Mouse (Mus musculus): ENCODE data around the gene Nav2.

Nav2 gene

DNA sequence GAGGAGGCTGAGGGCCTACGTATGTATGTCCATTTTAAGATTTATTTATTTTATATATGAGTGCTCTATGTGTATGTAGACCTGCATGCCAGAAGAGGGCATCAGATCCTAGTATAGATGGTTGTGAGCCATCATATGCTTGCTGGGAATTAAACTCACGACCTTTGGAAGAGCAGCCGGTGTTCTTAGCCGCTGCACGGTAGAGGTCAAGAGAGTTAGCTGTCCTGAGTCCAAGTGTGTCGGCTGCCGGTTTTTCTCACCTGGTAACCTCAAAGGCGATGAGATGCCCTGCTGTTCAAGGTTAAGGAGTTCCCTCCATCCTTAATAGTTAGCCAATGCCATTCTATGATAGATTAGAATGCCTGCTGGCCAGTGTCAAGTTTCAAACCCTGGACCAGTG lies 594.9 kb downstream of the Nav2 start:
- DNase-seq = no peak

DNA sequence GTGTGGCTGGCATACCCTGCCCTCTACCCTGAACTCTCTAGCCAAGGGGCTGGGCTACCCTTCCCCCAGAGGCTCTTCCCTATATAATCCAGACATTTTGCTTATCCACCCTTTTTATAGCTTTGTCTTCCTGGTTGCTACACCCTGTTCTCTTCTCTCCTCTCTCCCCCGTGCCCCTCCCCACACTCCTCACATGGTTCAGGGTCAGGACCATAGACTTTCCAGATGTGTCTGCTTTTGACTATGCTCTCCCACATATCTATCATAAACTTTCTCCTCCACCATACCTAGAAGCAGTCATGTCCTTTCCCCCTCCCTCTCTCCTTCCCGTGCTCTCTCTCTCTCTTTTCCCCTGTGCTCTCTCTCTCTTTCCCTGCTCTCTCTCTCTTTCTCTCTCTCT lies 595.4 kb downstream of the Nav2 start:
- DNase-seq = no peak

DNA sequence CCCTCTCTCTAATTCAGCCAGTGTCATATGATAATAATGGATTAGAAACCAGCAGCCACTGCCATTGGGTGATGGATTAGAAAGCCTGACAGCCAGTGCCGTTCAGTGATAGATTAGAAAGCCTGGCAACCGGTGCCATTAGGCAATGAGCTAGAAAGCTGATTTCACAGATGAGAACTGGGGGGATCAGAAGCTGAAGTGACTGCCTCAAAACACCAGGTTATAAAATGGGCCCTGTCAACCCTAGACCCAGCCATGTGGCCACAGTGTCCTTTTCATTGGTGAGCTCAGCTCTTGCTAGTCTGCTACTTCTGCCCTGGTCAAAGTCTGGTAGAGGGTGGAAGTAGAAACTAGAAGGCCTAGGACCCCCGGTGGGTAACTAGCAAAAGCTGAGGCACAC lies 595.8 kb downstream of the Nav2 start:
- DNase-seq = no peak

DNA sequence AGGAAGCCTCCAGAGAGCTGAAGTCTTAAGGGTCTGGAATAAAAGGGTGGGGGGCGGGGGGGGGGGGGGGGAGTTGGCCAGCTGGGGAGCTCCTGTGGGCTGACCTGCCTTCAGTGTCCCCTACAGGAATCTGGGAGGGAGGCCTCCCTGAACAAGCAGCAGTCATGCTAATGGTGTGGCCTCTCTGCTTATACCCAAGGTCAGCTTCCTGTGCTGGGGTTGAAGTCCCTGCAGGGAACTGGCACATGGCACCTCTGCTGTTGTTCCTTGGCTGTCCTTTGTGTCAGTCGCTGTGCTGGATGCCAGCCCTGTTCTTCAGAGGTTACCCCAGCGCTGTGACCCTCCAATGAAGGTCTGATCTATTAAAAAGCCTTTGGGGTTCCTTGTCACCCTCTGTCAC lies 596.5 kb downstream of the Nav2 start:
- DNase-seq = no peak

DNA sequence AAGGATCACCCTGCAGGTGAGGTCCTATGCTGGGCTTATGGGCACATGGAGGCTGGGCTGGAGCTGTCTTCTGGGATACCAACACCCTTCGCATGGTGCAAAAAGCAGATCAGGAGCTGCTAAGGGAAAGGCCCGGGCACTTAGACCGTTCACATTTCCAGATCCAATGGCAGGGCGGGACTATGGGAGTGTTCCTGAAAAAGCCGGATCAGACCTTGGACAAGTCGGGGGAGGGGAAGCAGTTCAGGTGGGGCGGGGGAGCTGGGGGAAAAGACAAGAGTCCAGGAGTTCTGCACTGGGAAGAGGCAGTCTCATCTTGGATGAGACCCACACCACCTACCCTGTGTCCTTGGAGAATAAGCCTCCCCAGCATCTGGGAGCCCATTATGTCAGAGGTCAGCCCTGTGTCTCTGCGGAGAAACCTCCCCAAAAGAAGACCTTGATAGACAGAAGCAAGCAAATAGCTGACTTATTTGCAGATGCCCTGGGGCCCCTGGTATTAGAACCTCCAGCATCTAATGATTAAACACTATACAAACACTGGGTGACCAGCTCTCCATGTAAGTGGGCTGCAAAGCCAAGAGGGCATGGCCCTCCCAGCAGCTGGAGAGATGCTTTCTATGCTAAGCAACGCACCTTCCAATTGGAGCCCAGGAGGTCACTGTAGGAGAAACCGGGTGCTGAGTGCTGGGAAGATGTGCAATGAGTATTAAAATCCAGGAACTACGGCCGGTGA lies 597.7 kb downstream of the Nav2 start:
- no peak for DNase-seq

DNA sequence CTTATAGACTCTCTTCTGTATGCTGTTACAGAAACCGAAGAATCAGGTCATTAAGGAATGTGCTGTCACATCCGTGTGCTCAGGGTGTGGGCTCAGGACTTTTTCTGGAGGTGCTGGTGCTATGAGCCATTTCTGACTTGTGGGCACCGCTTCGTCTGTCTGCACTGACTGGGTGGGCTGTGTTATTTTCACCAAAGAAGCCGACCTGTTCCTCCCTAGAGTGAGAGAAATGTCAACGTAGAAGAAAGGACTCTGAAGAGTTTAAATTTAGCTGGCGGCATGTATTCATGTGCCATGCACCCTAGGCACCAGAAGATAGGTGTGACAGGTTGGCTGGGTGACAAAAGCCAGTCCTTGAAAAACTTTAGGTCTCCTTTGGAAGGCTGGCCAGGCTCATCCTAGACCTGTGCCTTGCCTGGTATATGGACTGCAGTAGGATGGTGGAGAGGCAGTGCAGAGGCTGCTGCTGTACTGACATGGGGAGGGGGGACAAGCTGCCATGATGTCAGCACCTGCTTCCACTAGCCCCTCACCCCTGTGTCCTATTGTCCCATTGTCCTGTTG lies 599.5 kb downstream of the Nav2 start:
- no peak for DNase-seq

DNA sequence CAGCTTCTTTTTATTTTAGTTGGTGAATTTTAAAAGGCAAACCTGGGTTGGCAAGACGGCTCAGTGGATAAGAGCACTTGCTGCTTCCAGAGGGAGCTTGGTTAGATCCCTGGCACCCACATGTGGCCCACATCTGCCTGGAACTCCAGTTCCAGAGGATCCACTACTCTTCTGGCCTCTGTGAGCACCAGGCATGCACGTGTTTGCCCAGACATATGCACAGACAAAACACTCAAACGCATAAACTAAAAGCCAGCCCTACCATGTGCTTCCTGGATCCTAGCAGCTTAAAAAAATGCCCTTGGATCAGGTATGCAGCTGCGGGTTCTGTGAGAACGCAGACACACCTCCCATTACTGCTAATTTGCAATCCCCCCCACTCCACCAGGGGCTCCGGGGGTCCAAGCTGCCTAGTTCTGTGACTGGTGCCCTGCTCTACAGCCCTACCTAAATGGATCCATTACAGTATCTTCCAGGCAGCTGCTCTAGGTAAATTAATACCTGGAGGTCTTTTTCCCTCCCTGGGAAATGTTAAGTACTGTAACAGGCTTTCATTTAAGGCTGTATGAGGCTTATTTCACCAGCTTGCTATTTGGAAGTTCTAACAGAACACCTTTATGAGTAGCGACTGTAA lies 603.4 kb downstream of the Nav2 start:
- no peak for DNase-seq

DNA sequence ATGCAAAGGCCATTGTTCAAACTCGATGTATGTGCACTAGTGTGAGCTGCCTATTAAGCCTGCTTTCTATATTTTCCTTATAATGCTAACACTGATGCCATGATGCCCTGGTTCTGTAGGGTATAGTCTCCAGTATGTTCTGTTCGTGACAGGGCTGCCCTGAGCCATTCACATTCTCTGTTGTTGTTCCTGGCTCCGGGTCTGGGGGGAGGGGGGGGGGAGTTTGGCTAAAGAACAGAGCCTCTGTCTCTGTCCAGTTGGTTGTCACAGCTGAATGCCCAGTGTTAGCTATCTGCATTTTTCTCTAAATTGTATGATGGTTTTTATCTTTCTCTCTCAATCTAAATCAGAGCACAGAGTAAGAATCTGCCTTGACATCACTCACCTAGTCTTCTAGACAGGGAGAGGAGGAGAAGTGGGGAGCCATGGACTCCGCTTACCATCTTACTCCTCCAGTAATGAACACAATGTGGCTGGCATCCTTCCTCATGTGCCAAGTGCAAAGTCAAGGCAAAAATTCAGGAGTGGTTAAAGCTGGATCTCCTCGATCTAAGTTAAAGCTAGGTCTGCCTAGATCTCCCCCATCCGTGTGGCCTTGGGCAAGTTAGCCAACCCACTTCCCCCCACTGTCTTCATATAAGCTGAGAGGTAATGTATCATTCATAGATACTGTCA lies 605.4 kb downstream of the Nav2 start:
- DNase-seq = no peak

DNA sequence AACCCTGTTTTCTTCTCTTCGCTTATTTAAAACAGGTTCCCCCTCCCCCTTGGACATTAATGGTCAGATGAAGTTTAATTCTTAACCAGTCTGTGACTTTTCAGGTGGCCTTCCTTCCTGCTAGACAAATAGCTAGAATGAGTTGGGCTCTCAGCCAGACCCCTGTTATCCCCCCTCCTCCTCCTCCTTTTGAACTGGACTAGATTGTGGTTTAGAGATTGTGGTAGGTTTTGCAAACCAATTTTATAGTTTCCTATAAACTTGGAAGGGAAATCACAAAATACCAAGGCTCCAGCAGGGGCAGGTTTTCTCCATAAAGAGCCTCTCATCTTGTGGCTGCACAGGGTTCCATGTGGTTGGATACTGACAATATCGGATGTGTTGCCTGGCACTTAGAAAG lies 606.5 kb downstream of the Nav2 start:
- DNase-seq = no peak

DNA sequence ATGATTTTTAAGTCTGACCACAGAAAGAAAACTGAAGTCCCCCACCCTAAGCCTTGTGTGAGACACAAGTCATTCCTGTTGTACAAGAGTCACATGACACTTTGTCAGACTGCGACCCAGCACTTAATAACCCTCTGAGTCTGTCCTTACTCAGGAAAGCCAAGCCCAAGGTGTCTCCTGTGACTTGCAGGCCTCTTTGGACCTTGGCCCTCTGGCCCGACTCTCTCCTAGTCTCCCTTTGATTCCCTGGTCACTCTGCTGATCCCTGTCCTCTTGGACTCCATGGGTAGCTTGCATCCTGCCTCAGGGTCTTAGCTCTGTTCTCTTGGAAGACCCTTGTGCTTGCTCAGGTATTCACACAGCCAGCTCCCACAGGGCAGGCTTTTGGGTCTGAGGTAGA lies 612.0 kb downstream of the Nav2 start:
- DNase-seq = no peak

DNA sequence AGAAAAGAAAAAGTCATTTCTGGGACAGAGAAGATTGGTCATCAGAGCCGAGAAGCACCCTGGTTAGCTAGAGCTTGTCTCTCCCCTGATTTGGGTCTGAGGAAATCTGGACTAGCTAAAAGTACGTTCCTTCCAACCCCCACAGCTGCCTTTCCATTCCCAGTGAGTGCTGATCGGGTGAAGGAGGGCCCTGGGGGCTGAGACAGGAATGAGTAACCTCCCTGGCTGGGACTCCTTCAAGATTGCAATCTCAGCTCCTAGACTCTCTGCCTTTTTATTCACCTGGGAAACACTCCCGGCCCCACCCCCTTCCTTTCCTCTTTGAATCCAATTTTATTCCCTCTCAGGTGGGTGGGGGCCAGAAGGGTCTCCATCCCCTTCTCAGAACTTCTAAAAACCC lies 612.8 kb downstream of the Nav2 start:
- no peak for DNase-seq

DNA sequence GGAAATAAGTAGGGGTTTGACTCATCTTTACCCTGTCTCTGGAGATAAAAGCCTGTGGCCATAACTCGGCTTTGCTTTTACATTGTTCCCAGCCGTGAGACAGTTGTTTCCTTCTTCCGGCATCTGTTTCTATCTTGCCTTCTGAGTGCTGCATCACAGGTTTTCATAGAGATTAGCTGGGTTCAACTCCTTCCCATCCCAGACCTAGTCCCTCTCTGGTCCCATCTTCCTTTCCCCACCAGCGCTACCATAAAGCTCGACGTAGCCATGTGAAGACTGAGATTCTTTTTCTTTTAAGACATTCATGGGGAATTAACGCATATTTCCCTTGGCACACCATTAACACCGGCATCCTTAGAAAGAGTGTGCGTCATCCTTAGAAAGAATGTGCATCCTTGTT lies 613.5 kb downstream of the Nav2 start:
- DNase-seq = no peak

DNA sequence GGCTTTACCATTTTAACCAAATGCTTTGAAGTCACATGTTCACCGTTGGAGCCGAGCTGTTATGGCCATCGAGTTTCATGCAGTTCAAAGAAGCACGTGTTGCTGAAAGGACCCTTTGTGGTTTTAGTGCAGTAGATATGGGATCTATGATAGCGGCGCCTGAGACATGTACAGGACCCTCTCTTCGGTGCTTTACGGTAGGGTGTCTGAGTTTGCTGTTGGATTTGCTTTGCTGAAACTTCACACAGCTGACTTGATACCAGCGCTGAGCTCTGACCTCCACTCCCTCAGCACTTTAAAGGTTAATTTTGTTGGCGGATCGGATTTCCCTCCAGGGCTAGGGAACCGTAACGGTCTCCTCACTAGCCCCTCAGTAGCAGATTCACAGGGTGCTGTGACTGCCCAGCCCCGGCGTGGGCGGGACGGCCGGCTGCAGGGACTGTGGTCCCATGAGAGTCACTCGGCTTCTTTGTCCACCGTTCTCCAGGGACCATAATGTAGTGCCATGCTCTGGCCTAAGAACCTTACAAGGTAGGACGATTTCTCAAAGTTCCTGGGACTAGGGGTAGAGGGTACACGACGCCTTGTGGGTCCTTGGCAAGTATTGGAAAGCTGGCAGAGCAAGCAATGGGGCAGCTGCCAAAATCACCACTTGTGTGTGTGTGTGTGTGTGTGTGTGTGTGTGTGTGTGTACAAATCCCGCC lies 614.0 kb downstream of the Nav2 start:
- no peak for DNase-seq

DNA sequence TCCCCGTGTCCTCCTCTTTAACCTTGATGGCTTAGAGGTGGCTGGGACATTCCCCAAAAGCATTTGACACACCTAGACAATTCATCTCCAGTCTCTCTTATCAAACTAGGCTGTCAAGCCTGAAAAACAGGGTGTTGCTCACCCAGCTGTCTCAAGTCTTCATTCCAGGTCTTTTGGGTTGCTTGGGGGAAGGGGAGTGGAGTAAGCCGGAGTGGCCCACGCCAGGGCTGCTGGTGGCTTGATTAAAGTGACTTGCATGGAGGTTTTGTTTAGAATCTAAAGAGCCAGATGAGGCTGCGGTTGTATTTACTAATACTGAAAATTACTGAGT lies 614.6 kb downstream of the Nav2 start:
- DNase-seq = no peak

DNA sequence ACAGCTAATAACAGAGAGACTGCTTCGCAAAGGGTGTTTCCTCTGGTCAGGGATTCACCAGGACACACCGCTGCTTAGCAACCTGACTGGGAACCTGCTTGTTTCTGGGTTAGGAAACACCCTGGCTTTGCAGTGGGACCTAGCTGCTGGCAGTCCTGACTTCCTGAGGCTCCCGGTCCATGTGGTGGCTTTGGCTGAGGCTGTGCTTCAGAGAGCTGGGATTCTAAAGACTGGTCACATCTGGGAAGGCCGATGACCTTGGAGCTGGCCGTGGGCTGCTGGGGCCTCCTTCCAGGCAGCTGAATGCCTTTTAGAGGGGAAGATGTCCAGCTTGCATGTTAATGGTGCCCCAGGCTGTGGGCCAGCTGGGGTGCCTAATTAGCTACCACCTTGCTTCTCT lies 615.2 kb downstream of the Nav2 start:
- DNase-seq = no peak

DNA sequence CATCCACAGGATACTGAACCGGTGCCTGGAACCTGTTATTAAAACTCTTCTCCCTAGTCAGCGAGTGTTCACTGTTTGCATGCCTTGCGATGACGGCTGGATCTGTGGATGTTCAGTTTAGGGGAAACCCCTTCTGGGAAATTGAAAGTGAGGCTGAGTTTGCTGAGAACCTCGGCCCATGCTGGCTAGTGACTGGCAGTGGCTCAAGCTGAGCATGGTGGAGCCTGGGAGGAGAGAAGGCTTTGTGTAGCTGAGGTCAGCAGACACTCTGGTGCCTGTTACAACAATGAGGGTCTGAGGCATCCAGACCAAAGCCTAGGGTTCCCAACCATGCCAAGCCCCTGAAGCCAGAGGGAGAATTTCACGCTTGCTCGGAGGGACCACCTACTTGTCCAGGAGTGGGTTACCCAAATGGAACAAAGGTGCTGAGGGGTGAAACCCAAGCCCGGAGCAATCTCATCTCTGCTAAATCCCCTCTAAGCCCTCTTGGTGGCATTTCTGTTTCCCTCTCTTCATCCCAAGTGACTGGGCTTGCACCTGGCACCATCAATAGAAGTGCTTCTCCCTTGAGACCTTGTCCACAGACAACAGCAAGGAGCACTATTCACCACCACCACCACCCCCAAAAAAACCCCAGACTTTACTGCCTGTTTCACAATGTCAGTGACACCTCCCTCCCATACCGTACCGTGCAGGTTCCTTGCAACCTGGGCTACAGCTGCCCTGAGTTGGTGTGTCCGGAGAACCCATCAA lies 617.0 kb downstream of the Nav2 start:
- DNase-seq = no peak

DNA sequence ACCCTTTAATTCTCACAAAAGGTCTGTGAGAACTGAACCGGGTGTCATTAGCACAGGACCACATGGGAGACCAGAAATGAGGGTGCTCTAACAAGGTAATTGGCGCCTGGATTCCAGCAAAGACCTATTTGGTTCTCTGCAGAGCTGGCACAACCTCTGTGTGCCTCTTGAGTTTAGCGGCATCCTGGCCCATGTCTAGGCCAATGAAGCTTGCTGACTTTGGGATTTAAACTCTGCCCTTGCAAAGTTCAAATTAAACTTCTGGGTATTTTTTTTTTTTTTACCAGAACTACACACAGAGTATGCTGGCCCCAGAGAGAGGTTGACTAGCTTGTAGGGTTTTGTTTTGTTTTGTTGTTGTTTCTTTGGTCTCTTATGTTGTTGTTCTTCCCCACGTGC lies 617.6 kb downstream of the Nav2 start:
- no peak for DNase-seq

DNA sequence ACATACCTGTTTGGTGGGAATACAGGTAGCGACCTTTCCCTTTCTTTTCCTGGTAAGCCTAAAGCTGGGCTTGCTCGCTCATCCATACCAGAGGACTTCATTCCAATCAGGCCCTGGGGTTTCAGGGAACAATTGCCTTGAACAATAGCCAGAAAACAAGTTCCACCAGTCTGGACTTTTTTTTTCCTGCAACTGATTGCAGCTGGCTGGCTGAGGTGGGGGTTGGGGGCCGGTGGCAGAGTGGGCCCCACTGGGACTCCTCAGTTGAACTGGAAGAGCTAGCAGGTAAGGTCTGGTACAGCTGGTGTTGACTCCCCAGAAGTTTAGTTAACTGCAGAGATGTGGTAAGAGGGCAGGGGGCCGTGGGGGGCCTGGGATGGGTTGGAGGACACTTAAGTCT lies 619.0 kb downstream of the Nav2 start:
- peak; percentile 23 for DNase-seq

DNA sequence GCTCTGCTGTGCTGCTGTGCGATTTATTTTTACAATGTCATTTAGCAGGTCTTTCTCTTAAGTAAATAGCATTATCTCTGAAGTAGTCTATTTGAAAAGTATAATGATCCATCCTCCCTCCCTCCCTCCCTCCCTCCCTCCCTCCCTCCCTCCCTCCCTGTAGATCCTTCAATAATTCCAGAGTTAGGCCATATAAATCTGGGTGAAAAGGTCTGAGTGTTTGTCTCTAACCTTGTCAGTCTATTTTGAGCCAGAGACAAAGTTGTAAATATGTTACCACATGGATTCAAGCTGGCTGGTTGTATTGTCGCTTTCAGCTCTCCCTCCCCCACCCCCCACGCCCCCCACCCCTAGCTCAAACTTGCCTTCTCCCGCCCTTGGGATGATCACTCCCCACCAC lies 619.4 kb downstream of the Nav2 start:
- no peak for DNase-seq

DNA sequence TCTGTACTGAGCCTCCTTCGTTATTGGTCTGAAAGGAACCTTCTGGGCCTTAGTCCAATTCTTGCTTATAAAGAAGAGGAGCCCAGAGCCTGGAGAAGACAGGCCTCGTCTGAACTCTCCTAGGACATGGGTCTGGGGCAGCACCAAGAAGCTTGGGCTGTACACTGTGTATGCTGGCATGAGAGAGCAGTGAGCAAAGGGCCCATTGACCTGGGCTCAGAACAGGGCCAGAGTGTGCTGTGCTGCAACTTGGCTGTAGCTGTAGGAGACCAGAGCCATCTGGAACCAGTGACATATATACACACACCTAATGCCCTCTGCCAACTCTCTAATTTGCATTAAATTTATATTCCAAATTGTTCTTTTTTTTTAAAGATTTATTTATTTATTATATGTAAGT lies 621.0 kb downstream of the Nav2 start:
- DNase-seq = no peak

DNA sequence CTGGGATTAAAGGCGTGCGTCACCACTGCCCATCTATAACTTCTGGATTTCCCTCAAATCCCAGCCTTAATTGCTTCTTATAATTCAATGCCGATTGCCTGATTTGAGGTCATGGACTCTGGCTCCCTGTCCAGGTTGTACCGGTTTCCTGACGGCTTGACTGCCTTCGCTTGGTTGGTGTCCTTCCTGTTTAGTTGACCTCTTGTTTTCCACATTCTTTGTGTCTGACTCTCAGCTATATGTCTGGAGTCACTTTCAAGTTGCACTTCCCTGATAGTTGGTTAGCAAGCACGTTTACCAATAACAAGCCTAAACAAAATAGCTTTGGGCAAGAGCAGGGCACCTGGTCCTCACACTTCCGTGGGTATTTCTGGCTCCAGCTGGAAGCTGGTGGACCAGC lies 625.1 kb downstream of the Nav2 start:
- no peak for DNase-seq

DNA sequence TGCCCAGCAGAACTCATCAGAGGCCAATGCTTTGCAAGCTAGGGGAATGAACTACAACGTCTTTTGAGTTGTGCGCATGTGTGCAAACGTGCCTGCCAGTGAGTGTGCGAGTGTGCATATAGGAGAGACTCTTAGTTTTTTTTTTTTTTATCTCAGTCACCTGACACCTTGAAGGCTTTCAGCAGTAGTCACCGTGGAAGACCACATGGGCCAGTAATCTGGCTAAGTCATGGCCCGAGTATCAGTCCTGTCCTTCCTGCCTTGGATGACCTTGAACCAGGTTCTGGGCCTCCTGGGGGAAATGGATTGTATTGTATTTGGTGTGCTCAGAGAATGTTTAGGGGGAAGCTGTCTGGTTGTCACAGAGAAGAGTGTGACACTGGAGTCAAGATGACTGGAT lies 625.7 kb downstream of the Nav2 start:
- DNase-seq = no peak

DNA sequence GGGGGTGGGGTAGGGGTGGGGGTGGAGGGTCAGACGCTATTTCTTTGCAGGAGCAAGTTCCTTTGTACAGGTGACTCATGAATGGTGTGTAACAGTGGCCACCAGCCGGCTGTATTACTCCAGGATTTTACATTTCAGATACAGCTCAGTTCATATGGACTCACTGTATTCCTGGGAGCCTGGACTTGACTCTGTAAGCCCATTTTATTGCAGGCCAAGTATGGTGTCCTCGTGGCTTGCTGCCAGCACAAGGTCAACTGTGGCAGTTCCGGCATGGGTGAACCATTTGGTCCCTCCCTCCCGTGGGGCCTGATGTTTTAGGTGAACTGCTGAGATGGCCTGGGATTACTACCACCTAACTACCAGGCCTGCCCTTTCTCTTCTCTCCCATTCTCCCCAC lies 629.8 kb downstream of the Nav2 start:
- no peak for DNase-seq
